29 mouse cellular contexts compared by ENCODE assay signal in genomic region chr10:85211673-85212072, GRCm38 (mm10). TPM values are rescaled to one million over a fixed set of nuclear protein-coding genes. Genes with fewer than 3 reads are reported as not detected.
DNase-seq lines count a peak whose midpoint lies in the region; ATAC-seq lines count a peak whose summit lies in the region.
"Had no signal": no experiment of that assay in that cellular context is flagged by ENCODE, and none has a peak within 500 bp of the region (broad histone marks: within the 10 kb centered on the region; RNA-seq: fewer than 3 reads in every experiment).

No protein-coding gene starts in this region.

- ATAC-seq in activated CD4-positive, CD25-positive, alpha-beta regulatory T cell, adult 4 months = no peak
- ATAC-seq: CD4-positive, CD25-positive, alpha-beta regulatory T cell, adult 4 months; forebrain, embryonic 14.5 days; forebrain, postnatal 0 days; hindbrain, postnatal 0 days; inflammation-experienced regulatory T-cells, adult 6 months; intestine, embryonic 16.5 days had no signal

- H3K4me1 ChIP-seq in embryonic facial prominence, embryonic 10.5 days = no peaks in the 10 kb centered on the region
- H3K4me1 ChIP-seq: embryonic facial prominence, embryonic 12.5 days; embryonic facial prominence, embryonic 15.5 days; heart, embryonic 10.5 days; heart, embryonic 13.5 days had no signal

- WGBS in embryonic facial prominence, embryonic 10.5 days = 91% methylated on average over 5 of the region's 5 CpGs

- H3K27me3 ChIP-seq in embryonic facial prominence, embryonic 10.5 days (replicated peaks; ENCODE audit: low read depth, poor library complexity, severe bottlenecking) = no peaks in the 10 kb centered on the region
- H3K27me3 ChIP-seq: embryonic facial prominence, embryonic 12.5 days; embryonic facial prominence, embryonic 15.5 days; heart, embryonic 13.5 days had no signal

- no peak overlapping the region for H3K4me3 ChIP-seq in embryonic facial prominence, embryonic 10.5 days
- H3K4me3 ChIP-seq: embryonic facial prominence, embryonic 12.5 days; embryonic facial prominence, embryonic 15.5 days; heart, adult 2 months; heart, embryonic 10.5 days; heart, embryonic 13.5 days had no signal

- no peaks in the 10 kb centered on the region for H3K36me3 ChIP-seq in embryonic facial prominence, embryonic 10.5 days (replicated peaks)
- H3K36me3 ChIP-seq: embryonic facial prominence, embryonic 12.5 days; embryonic facial prominence, embryonic 15.5 days; heart, embryonic 10.5 days; heart, embryonic 13.5 days had no signal

- H3K27ac ChIP-seq in embryonic facial prominence, embryonic 10.5 days (replicated peaks) = no peak overlapping the region
- H3K27ac ChIP-seq: embryonic facial prominence, embryonic 12.5 days; embryonic facial prominence, embryonic 15.5 days; heart, adult 2 months; heart, embryonic 10.5 days; heart, embryonic 13.5 days; hindbrain, embryonic 14.5 days; hindbrain, postnatal 0 days had no signal

- peaks cover 9% of the 10 kb centered on the region; the same call in 1 of the 2 replicates for H3K9me3 ChIP-seq in embryonic facial prominence, embryonic 10.5 days
- H3K9me3 ChIP-seq: embryonic facial prominence, embryonic 12.5 days; embryonic facial prominence, embryonic 15.5 days had no signal

- DNase-seq in 3134 (ENCODE audit: extremely low read depth, insufficient read length, low spot score) = peak; percentile 53
- DNase-seq in 3T3-L1 (ENCODE audit: low read depth, low spot score) = peak; percentile 53
- DNase-seq in MN1 (ENCODE audit: low spot score) = peak; percentile 31
- peak; percentile 26 for DNase-seq in brain, adult 2 months (ENCODE audit: low read depth, low spot score)
- no peak for DNase-seq in testis, postnatal 14 days (ENCODE audit: low spot score)
- no peak for DNase-seq in embryonic facial prominence, embryonic 10.5 days (ENCODE audit: low spot score)
- DNase-seq: adrenal gland, postnatal 14 days; cerebellum, adult 11-12 months; cerebellum, adult 8-10 months; cerebellum, postnatal 10 days; cerebellum, postnatal 36 days; forebrain, postnatal 0 days; gastrocnemius, postnatal 25 days; heart, adult 2 months; heart, postnatal 14 days; heart, postnatal 4 days; kidney, adult 18-20 months; kidney, adult 9 months had no signal

RNA-seq across cellular contexts. Expression of gene Cry1, which starts 26.8 kb away (rescaled TPM):
- 31.3 and 31.4 TPM in 2 replicates for polyA plus RNA-seq in embryonic facial prominence, embryonic 10.5 days (2016; fragmentation: Nextera tagmentation; extraction: Ambion mirVana)
- 1 to 10 TPM; 6.1 to 7.0 TPM for polyA plus RNA-seq in activated CD4-positive, CD25-positive, alpha-beta regulatory T cell, adult 4 months (2017; shearing (Covaris generic))

Comparison
In these comparisons a context has a peak if more than half of its experiments do, and no peak if none do; other contexts are left out.
1. DNase-seq: peak in 3134 (single experiment), 3T3-L1 (single experiment), MN1 (single experiment) and brain, adult 2 months (single experiment); none in testis, postnatal 14 days (single experiment) and embryonic facial prominence, embryonic 10.5 days (single experiment).